Mouse (Mus musculus): ENCODE data around the gene Enpp6. TPM values are rescaled to one million over a fixed set of nuclear protein-coding genes. Genes with fewer than 3 reads are reported as not detected.

Gene Enpp6
- polyA plus RNA-seq, 1 experiment from 2014 or later, result 0.15 TPM

DNA sequence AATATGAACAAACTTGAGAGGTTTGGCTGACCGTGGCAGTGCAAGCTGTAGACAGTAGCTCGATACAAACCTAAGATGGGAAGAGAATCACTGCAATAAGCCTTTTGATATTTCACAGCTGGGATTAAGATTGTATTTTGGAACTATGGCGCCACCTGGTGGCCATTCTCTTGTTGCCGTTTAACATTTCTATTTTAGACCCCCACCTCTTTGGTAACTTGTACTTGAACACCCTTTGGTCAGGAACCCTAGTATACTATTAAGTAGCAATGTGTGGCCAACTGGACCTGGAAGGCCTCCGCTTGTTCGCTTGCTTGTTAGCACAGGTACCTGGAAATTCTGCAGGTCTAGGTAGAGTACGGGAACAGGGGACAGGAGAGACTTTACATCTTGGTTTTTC is 33.2 kb upstream of the Enpp6 start:
- ATAC-seq (replicated peaks; ENCODE audit: low FRiP score) (no peak), DNase-seq (ENCODE audit: low spot score) (peak; percentile 59)
- Histone ChIP-seq H3K9ac (ENCODE audit: low read depth, low read length) (no peak overlapping the region), H3K9me3 (ENCODE audit: control insufficient read depth, low read length) (no peaks in the 10 kb centered on the region), H3K27ac (ENCODE audit: low read depth, low read length) (no peak overlapping the region), H3K27me3 (replicated peaks; ENCODE audit: control insufficient read depth, insufficient read depth, low read length) (no peaks in the 10 kb centered on the region), H3K4me2 (no peak overlapping the region), H3K4me1 (replicated peaks; ENCODE audit: control insufficient read depth, insufficient read depth, low read length) (no peaks in the 10 kb centered on the region), H3K36me3 (ENCODE audit: control insufficient read depth, insufficient read depth, low read length) (no peaks in the 10 kb centered on the region), H3K4me3 (ENCODE audit: low read depth, low read length) (no peak overlapping the region)
- WGBS, result 18% methylated on average over 7 of the region's 7 CpGs

GRCm38 (mm10) chr8:46962630-46963427 is 23.9 kb upstream of the Enpp6 start:
- Histone ChIP-seq H3K9me3 (ENCODE audit: control insufficient read depth, low read length) (no peaks in the 10 kb centered on the region), H3K4me1 (replicated peaks; ENCODE audit: control insufficient read depth, insufficient read depth, low read length) (no peaks in the 10 kb centered on the region), H3K27me3 (replicated peaks; ENCODE audit: control insufficient read depth, insufficient read depth, low read length) (no peaks in the 10 kb centered on the region), H3K4me2 (no peak overlapping the region), H3K4me3 (ENCODE audit: low read depth, low read length) (no peak overlapping the region), H3K27ac (ENCODE audit: low read depth, low read length) (no peak overlapping the region), H3K36me3 (ENCODE audit: control insufficient read depth, insufficient read depth, low read length) (no peaks in the 10 kb centered on the region), H3K9ac (ENCODE audit: low read depth, low read length) (no peak overlapping the region)
- WGBS, result 63% methylated on average over 10 of the region's 10 CpGs
- DNase-seq (ENCODE audit: low spot score), result no peak
- no peak for ATAC-seq (replicated peaks; ENCODE audit: low FRiP score)

GRCm38 (mm10) chr8:46963619-46964145 is 23.0 kb upstream of the Enpp6 start:
- Histone ChIP-seq H3K4me2 (no peak overlapping the region), H3K36me3 (ENCODE audit: control insufficient read depth, insufficient read depth, low read length) (no peaks in the 10 kb centered on the region), H3K9me3 (ENCODE audit: control insufficient read depth, low read length) (no peaks in the 10 kb centered on the region), H3K9ac (ENCODE audit: low read depth, low read length) (no peak overlapping the region), H3K4me1 (replicated peaks; ENCODE audit: control insufficient read depth, insufficient read depth, low read length) (no peaks in the 10 kb centered on the region), H3K4me3 (ENCODE audit: low read depth, low read length) (no peak overlapping the region), H3K27me3 (replicated peaks; ENCODE audit: control insufficient read depth, insufficient read depth, low read length) (no peaks in the 10 kb centered on the region), H3K27ac (ENCODE audit: low read depth, low read length) (no peak overlapping the region)
- 42% methylated on average over 8 of the region's 8 CpGs for WGBS
- no peak for ATAC-seq (replicated peaks; ENCODE audit: low FRiP score)
- DNase-seq (ENCODE audit: low spot score), result no peak

GRCm38 (mm10) chr8:46965812-46966211 is 20.9 kb upstream of the Enpp6 start:
- no peak overlapping the region for H3K4me3 ChIP-seq (ENCODE audit: low read depth, low read length)
- no peak overlapping the region for H3K9ac ChIP-seq (ENCODE audit: low read depth, low read length)
- no peaks in the 10 kb centered on the region for H3K27me3 ChIP-seq (replicated peaks; ENCODE audit: control insufficient read depth, insufficient read depth, low read length)
- DNase-seq (ENCODE audit: low spot score) (no peak), ATAC-seq (replicated peaks; ENCODE audit: low FRiP score) (no peak)
- no peaks in the 10 kb centered on the region for H3K9me3 ChIP-seq (ENCODE audit: control insufficient read depth, low read length)
- WGBS, result 49% methylated on average over 14 of the region's 14 CpGs
- no peak overlapping the region for H3K27ac ChIP-seq (ENCODE audit: low read depth, low read length)
- H3K4me1 ChIP-seq (replicated peaks; ENCODE audit: control insufficient read depth, insufficient read depth, low read length), result no peaks in the 10 kb centered on the region
- H3K4me2 ChIP-seq, result no peak overlapping the region
- no peaks in the 10 kb centered on the region for H3K36me3 ChIP-seq (ENCODE audit: control insufficient read depth, insufficient read depth, low read length)

DNA sequence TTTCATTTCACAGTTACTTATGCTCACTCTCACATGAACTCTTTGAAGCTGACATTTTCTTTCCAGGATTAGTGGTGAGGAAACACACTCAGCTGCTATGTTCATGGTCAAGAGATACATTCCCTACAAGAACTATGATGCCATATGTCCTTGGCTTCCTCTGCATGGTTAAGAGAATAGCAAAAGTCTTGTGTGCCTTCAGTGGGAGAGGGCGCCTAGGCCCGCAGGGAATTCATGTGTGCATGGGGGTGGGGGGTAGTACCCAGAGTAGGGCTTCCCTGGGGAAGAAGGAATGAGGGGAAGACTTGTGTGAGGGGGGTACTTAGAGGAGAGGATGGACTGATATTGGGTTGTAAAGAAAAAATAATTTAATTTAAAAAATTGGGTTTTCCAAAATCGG is 18.0 kb upstream of the Enpp6 start:
- Histone ChIP-seq H3K4me2 (no peak overlapping the region), H3K36me3 (ENCODE audit: control insufficient read depth, insufficient read depth, low read length) (no peaks in the 10 kb centered on the region), H3K4me1 (replicated peaks; ENCODE audit: control insufficient read depth, insufficient read depth, low read length) (no peaks in the 10 kb centered on the region), H3K27me3 (replicated peaks; ENCODE audit: control insufficient read depth, insufficient read depth, low read length) (no peaks in the 10 kb centered on the region), H3K27ac (ENCODE audit: low read depth, low read length) (no peak overlapping the region), H3K9ac (ENCODE audit: low read depth, low read length) (no peak overlapping the region), H3K4me3 (ENCODE audit: low read depth, low read length) (no peak overlapping the region), H3K9me3 (ENCODE audit: control insufficient read depth, low read length) (no peaks in the 10 kb centered on the region)
- WGBS, result 88% methylated on average over 3 of the region's 3 CpGs
- ATAC-seq (replicated peaks; ENCODE audit: low FRiP score) (no peak), DNase-seq (ENCODE audit: low spot score) (no peak)

DNA sequence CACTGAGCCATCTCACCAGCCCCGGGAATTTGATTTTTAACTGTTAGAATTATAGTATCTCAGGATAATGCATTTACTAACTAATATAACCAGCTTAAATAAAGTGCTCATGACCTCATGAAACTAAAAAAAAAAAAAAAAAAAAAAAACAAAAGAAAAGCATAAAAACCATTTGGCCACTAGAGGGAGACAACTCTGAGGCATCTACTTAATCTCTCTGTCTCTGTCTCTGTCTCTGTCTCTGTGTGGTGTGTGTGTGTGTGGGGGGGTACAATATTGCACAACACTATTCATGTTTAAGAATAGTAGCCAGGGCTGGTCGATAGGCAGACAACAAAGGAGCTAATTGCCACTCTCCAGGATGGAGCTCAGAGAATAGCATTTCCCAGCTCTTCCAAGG is 17.3 kb upstream of the Enpp6 start:
- H3K4me3 ChIP-seq (ENCODE audit: low read depth, low read length), result no peak overlapping the region
- WGBS, result 57% methylated on average over 2 of the region's 2 CpGs
- H3K9me3 ChIP-seq (ENCODE audit: control insufficient read depth, low read length), result no peaks in the 10 kb centered on the region
- no peak overlapping the region for H3K4me2 ChIP-seq
- H3K27me3 ChIP-seq (replicated peaks; ENCODE audit: control insufficient read depth, insufficient read depth, low read length), result no peaks in the 10 kb centered on the region
- no peaks in the 10 kb centered on the region for H3K36me3 ChIP-seq (ENCODE audit: control insufficient read depth, insufficient read depth, low read length)
- DNase-seq (ENCODE audit: low spot score) (no peak), ATAC-seq (replicated peaks; ENCODE audit: low FRiP score) (no peak)
- H3K9ac ChIP-seq (ENCODE audit: low read depth, low read length), result no peak overlapping the region
- no peak overlapping the region for H3K27ac ChIP-seq (ENCODE audit: low read depth, low read length)
- no peaks in the 10 kb centered on the region for H3K4me1 ChIP-seq (replicated peaks; ENCODE audit: control insufficient read depth, insufficient read depth, low read length)

DNA sequence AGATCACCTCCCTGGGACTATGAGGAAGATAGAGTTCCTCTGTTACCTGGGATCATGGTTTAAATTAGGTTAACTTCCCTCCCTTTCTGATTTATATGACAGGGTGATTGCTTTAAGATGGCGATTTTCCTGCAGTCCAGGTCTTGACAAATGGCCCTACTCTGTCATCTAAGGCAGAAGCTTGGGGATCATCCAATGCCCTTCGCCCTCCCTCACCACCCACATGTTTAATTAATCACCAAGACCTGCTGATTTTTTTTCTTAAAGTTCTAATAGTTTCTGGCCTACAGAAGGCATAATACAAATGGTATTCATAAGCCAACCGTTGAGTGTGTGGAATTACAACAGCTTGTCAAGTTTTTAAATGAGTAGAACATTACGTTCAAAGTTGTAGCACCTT is 9.3 kb upstream of the Enpp6 start:
- no peaks in the 10 kb centered on the region for H3K27me3 ChIP-seq (replicated peaks; ENCODE audit: control insufficient read depth, insufficient read depth, low read length)
- H3K27ac ChIP-seq (ENCODE audit: low read depth, low read length), result no peak overlapping the region
- DNase-seq (ENCODE audit: low spot score) (no peak), ATAC-seq (replicated peaks; ENCODE audit: low FRiP score) (no peak)
- no peaks in the 10 kb centered on the region for H3K36me3 ChIP-seq (ENCODE audit: control insufficient read depth, insufficient read depth, low read length)
- no peaks in the 10 kb centered on the region for H3K4me1 ChIP-seq (replicated peaks; ENCODE audit: control insufficient read depth, insufficient read depth, low read length)
- WGBS, result 75% methylated on average over 4 of the region's 4 CpGs
- H3K9me3 ChIP-seq (ENCODE audit: control insufficient read depth, low read length), result no peaks in the 10 kb centered on the region
- H3K4me2 ChIP-seq, result no peak overlapping the region
- H3K9ac ChIP-seq (ENCODE audit: low read depth, low read length), result no peak overlapping the region
- no peak overlapping the region for H3K4me3 ChIP-seq (ENCODE audit: low read depth, low read length)

DNA sequence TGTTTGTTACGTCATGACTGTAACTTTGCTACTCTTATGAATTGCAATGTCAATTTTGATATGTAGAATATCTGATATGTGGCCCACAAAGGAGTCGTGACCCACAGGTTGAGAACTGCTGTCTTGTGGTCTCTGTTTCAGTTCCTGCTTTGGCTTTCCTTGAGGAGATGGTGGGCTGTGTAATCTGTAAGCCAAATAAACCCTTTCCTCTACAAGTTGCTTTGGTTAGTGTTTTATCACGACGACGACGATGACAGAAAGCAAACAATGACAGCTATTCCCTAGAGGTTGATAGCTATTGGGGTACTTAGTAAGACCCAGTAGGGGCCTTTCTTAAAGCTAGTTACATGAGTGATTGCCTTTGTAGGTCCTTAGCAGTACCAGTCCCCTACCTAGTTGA is 4.5 kb upstream of the Enpp6 start:
- H3K27ac ChIP-seq (ENCODE audit: low read depth, low read length), result no peak overlapping the region
- no peak overlapping the region for H3K4me2 ChIP-seq
- no peaks in the 10 kb centered on the region for H3K9me3 ChIP-seq (ENCODE audit: control insufficient read depth, low read length)
- no peaks in the 10 kb centered on the region for H3K36me3 ChIP-seq (ENCODE audit: control insufficient read depth, insufficient read depth, low read length)
- WGBS, result 67% methylated on average over 6 of the region's 6 CpGs
- ATAC-seq (replicated peaks; ENCODE audit: low FRiP score) (no peak), DNase-seq (ENCODE audit: low spot score) (no peak)
- H3K9ac ChIP-seq (ENCODE audit: low read depth, low read length), result no peak overlapping the region
- no peak overlapping the region for H3K4me3 ChIP-seq (ENCODE audit: low read depth, low read length)
- H3K4me1 ChIP-seq (replicated peaks; ENCODE audit: control insufficient read depth, insufficient read depth, low read length), result no peaks in the 10 kb centered on the region
- H3K27me3 ChIP-seq (replicated peaks; ENCODE audit: control insufficient read depth, insufficient read depth, low read length), result no peaks in the 10 kb centered on the region

GRCm38 (mm10) chr8:46982770-46983169 is 3.9 kb upstream of the Enpp6 start:
- Histone ChIP-seq H3K9ac (ENCODE audit: low read depth, low read length) (no peak overlapping the region), H3K4me3 (ENCODE audit: low read depth, low read length) (no peak overlapping the region), H3K36me3 (ENCODE audit: control insufficient read depth, insufficient read depth, low read length) (no peaks in the 10 kb centered on the region), H3K9me3 (ENCODE audit: control insufficient read depth, low read length) (no peaks in the 10 kb centered on the region), H3K4me1 (replicated peaks; ENCODE audit: control insufficient read depth, insufficient read depth, low read length) (no peaks in the 10 kb centered on the region), H3K4me2 (no peak overlapping the region), H3K27me3 (replicated peaks; ENCODE audit: control insufficient read depth, insufficient read depth, low read length) (no peaks in the 10 kb centered on the region), H3K27ac (ENCODE audit: low read depth, low read length) (no peak overlapping the region)
- no peak for DNase-seq (ENCODE audit: low spot score)
- WGBS, result 67% methylated on average over 4 of the region's 4 CpGs
- no peak for ATAC-seq (replicated peaks; ENCODE audit: low FRiP score)
